In the genomic region with DNA sequence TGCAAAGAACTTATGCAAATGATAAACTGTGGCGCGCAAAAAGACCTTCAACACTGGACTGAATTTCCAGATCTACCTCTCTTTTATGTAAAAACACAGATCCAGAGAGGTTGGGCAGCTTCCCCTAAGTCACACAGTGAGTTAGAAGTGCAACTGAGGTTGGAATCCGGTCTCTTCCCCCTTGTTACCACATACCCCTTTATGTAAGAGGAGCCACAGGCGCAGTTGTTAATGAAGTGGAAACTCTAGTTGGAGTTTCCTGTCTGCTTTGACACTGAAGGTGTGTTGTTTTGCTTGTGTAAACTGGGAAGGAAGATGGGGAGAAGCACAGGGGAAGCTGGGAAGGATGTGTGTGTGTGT, we compare ENCODE assay signal across 8 mouse cellular contexts. TPM values are rescaled to one million over a fixed set of nuclear protein-coding genes. Genes with fewer than 3 reads are reported as not detected.
A peak's percentile ranks its signal among the peaks of the same experiment; 100 is the strongest.
DNase-seq lines count a peak whose midpoint lies in the region; ATAC-seq and TF ChIP-seq lines count a peak whose summit lies in the region.

No protein-coding gene starts in this region.

- TF ChIP-seq POLR2A in brain, embryonic 14.5 days (IDR thresholded peaks at IDR 0.05; ENCODE audit: borderline replicate concordance, extremely low read depth, insufficient read depth, insufficient read length, poor library complexity, severe bottlenecking): no peak

- peaks cover 9% of the 10 kb centered on the region for H3K27me3 ChIP-seq in hindbrain, embryonic 14.5 days (ENCODE audit: control insufficient read depth, insufficient read depth, low read length)

- peak; percentile 15 to 38 for DNase-seq in lung, adult 18-20 months
- no peak for DNase-seq in lung, postnatal 14 days
- peak; percentile 9 for DNase-seq in brain, embryonic 14.5 days (ENCODE audit: low read depth)
- no peak for DNase-seq in hindbrain, embryonic 14.5 days (ENCODE audit: low spot score)
- DNase-seq in adrenal gland, postnatal 4 days (ENCODE audit: low spot score in 2 of 2): no peak
- DNase-seq in urinary bladder, postnatal 14 days (ENCODE audit: low spot score): no peak
- DNase-seq in adrenal gland, postnatal 10 days: no peak

- no peaks in the 10 kb centered on the region for H3K36me3 ChIP-seq in hindbrain, embryonic 14.5 days (replicated peaks; ENCODE audit: control insufficient read depth, insufficient read depth)

- ATAC-seq in hindbrain, embryonic 14.5 days (ENCODE audit: low FRiP score): no peak
- ATAC-seq in megakaryocyte progenitor cell, adult 5-6 weeks (replicated peaks; ENCODE audit: poor library complexity): peak; percentile 19

- no peaks in the 10 kb centered on the region for H3K9me3 ChIP-seq in hindbrain, embryonic 14.5 days (ENCODE audit: control insufficient read depth, low read length)

- no peak overlapping the region for H3K27ac ChIP-seq in hindbrain, embryonic 14.5 days

- H3K4me1 ChIP-seq in hindbrain, embryonic 14.5 days (replicated peaks; ENCODE audit: control insufficient read depth, insufficient read depth, low read length): peaks cover 8% of the 10 kb centered on the region

- WGBS in hindbrain, embryonic 14.5 days: 3% methylated on average over 4 of the region's 4 CpGs

- H3K4me2 ChIP-seq in hindbrain, embryonic 14.5 days (replicated peaks): peak overlapping the region; percentile 100

- H3K4me3 ChIP-seq in hindbrain, embryonic 14.5 days (replicated peaks; ENCODE audit: low read length): peak overlapping the region; percentile 79

- TF ChIP-seq CTCF in brain, embryonic 14.5 days (IDR thresholded peaks at IDR 0.05; ENCODE audit: borderline replicate concordance, extremely low read depth, insufficient read depth, insufficient read length): no peak

- peak overlapping the region; percentile 75; the same call in 1 of the 2 replicates for H3K9ac ChIP-seq in hindbrain, embryonic 14.5 days

RNA-seq across cellular contexts. Expression of a gene that starts 1.2 kb away (rescaled TPM):
- polyA plus RNA-seq in brain, embryonic 14.5 days (2012; rRNA removed): 20.0 and 20.9 TPM in 2 replicates
- 8.6 and 9.2 TPM in 2 replicates for polyA plus RNA-seq in hindbrain, embryonic 14.5 days (2014; fragmentation: Nextera tagmentation; extraction: Ambion mirVana)
- 11.2 and 13.4 TPM in 2 replicates for total RNA-seq in megakaryocyte progenitor cell, adult 5-6 weeks (2015)
- 11.9 and 12.3 TPM in 2 replicates for total RNA-seq in megakaryocyte progenitor cell, adult 5-6 weeks (2017)
- 10 to 100 TPM; 21.6 to 22.4 TPM for total RNA-seq in adrenal gland, postnatal 4 days (2021)
- total RNA-seq in adrenal gland, postnatal 10 days (2021): 10 to 100 TPM; 17.1 to 20.2 TPM

RNA-seq across cellular contexts. Expression of a gene that starts 1.8 kb away (rescaled TPM):
- 66.3 and 88.7 TPM in 2 replicates for polyA plus RNA-seq in brain, embryonic 14.5 days (2012; rRNA removed)
- polyA plus RNA-seq in hindbrain, embryonic 14.5 days (2014; fragmentation: Nextera tagmentation; extraction: Ambion mirVana): 29.6 and 31.6 TPM in 2 replicates
- total RNA-seq in megakaryocyte progenitor cell, adult 5-6 weeks (2015): 15.8 and 16.2 TPM in 2 replicates
- total RNA-seq in megakaryocyte progenitor cell, adult 5-6 weeks (2017): 25.2 and 43.2 TPM in 2 replicates
- 10 to 100 TPM; 34.3 to 44.5 TPM for total RNA-seq in adrenal gland, postnatal 4 days (2021)
- 10 to 100 TPM; 15.5 to 24.2 TPM for total RNA-seq in adrenal gland, postnatal 10 days (2021)

RNA-seq across cellular contexts. Expression of a gene that starts 49.5 kb away (rescaled TPM):
- 85.1 and 121 TPM in 2 replicates for polyA plus RNA-seq in brain, embryonic 14.5 days (2012; rRNA removed)
- polyA plus RNA-seq in hindbrain, embryonic 14.5 days (2014; fragmentation: Nextera tagmentation; extraction: Ambion mirVana): 70.6 and 70.8 TPM in 2 replicates
- 52.7 and 54.9 TPM in 2 replicates for total RNA-seq in megakaryocyte progenitor cell, adult 5-6 weeks (2015)
- total RNA-seq in megakaryocyte progenitor cell, adult 5-6 weeks (2017): 33.5 and 39.1 TPM in 2 replicates
- total RNA-seq in adrenal gland, postnatal 4 days (2021): 10 to 100 TPM; 43.4 to 48.4 TPM
- total RNA-seq in adrenal gland, postnatal 10 days (2021): 10 to 100 TPM; 30.7 to 36.7 TPM

RNA-seq across cellular contexts. Expression of a gene that starts 49.5 kb away (rescaled TPM):
- 30.5 and 31.5 TPM in 2 replicates for polyA plus RNA-seq in brain, embryonic 14.5 days (2012; rRNA removed)
- 51.9 and 64.0 TPM in 2 replicates for polyA plus RNA-seq in hindbrain, embryonic 14.5 days (2014; fragmentation: Nextera tagmentation; extraction: Ambion mirVana)
- 90.1 and 96.9 TPM in 2 replicates for total RNA-seq in megakaryocyte progenitor cell, adult 5-6 weeks (2015)
- total RNA-seq in megakaryocyte progenitor cell, adult 5-6 weeks (2017): 73.3 and 75.7 TPM in 2 replicates
- total RNA-seq in adrenal gland, postnatal 4 days (2021): 10 to 100 TPM; 30.1 to 33.8 TPM
- total RNA-seq in adrenal gland, postnatal 10 days (2021): 10 to 100 TPM; 24.3 to 25.5 TPM

RNA-seq across cellular contexts. Expression of a gene that starts 53.0 kb away (rescaled TPM):
- 0.34 and 0.38 TPM in 2 replicates for polyA plus RNA-seq in brain, embryonic 14.5 days (2012; rRNA removed)
- 0.82 and 1.2 TPM in 2 replicates for polyA plus RNA-seq in hindbrain, embryonic 14.5 days (2014; fragmentation: Nextera tagmentation; extraction: Ambion mirVana)
- total RNA-seq in megakaryocyte progenitor cell, adult 5-6 weeks (2015): not detected in 2 replicates
- not detected in 2 replicates for total RNA-seq in megakaryocyte progenitor cell, adult 5-6 weeks (2017)
- 1 to 10 TPM in 1 of 2 experiments, under 1 TPM in 1; 0.36 to 2.8 TPM for total RNA-seq in adrenal gland, postnatal 4 days (2021)
- 1 to 10 TPM; 2.2 to 5.9 TPM for total RNA-seq in adrenal gland, postnatal 10 days (2021)

Comparison
In these comparisons a context has a peak if more than half of its experiments do, and no peak if none do; other contexts are left out.
1. DNase-seq: peak in lung, adult 18-20 months (2 of 2) and brain, embryonic 14.5 days (single experiment); none in lung, postnatal 14 days (single experiment), hindbrain, embryonic 14.5 days (single experiment), adrenal gland, postnatal 4 days (0 of 2), urinary bladder, postnatal 14 days (single experiment) and adrenal gland, postnatal 10 days (single experiment).